Mouse (Mus musculus) forebrain, embryonic 15.5 days (tissue): ENCODE results near the gene Dmrt3. TPM values are rescaled to one million over a fixed set of nuclear protein-coding genes. Genes with fewer than 3 reads are reported as not detected.

Source experiments
- ATAC-seq: fragments of 200-750 bp; cut with Nextera tagmentation; replicated peaks from 2 replicates; pipeline ENCODE4 v1.8.0; 2017; ENCODE audit warnings: mild to moderate bottlenecking, moderate TSS enrichment, moderate library complexity
- H3K27ac ChIP-seq: fragments of 300-500 bp; sonication (generic); replicated peaks from 2 replicates; pipeline ENCODE4 v1.5.1; 2015; ENCODE audit warnings: mild to moderate bottlenecking, inconsistent platforms
- H3K27me3 ChIP-seq: fragments of 300-500 bp; sonication (generic); 2 replicates; pipeline ENCODE4 v1.6.1; 2015; ENCODE audit warnings: inconsistent platforms
- H3K36me3 ChIP-seq: fragments of 300-500 bp; sonication (generic); 2 replicates; pipeline ENCODE4 v1.6.1; 2015; ENCODE audit warnings: mild to moderate bottlenecking, inconsistent platforms
- H3K4me1 ChIP-seq: fragments of 300-500 bp; sonication (generic); 2 replicates; pipeline ENCODE4 v1.6.1; 2015; ENCODE audit warnings: inconsistent platforms
- H3K4me2 ChIP-seq: fragments of 300-500 bp; sonication (generic); replicated peaks from 2 replicates; pipeline ENCODE4 v1.6.1; 2015; ENCODE audit warnings: mild to moderate bottlenecking, inconsistent platforms
- H3K4me3 ChIP-seq: fragments of 300-500 bp; sonication (generic); 2 replicates; pipeline ENCODE4 v1.5.1; 2015; ENCODE audit warnings: mild to moderate bottlenecking, inconsistent platforms
- H3K9ac ChIP-seq: fragments of 300-500 bp; sonication (generic); replicated peaks from 2 replicates; pipeline ENCODE4 v1.6.1; 2015; ENCODE audit warnings: mild to moderate bottlenecking, inconsistent platforms
- H3K9me3 ChIP-seq: fragments of 300-500 bp; sonication (generic); 2 replicates; pipeline ENCODE4 v1.6.1; 2016; ENCODE audit warnings: inconsistent platforms
- WGBS: fragments of 180-500 bp; shearing (Covaris S2); methylation state at CpG from one replicate; pipeline ENCODE4 v1.1.7; 2015; ENCODE audit warnings: mixed read lengths; 5-methylcytosine and 5-hydroxymethylcytosine counted together
- polyA plus RNA-seq: library from polyadenylated mRNA; unstranded; fragments of >200 nt; fragmentation: Nextera tagmentation; extraction: Ambion mirVana; gene quantifications from 2 replicates; pipeline ENCODE4 v1.2.1, GENCODE M21; 2015

Gene Dmrt3
- polyA plus RNA-seq, 1 experiment from 2014 or later = 3.1 TPM

DNA sequence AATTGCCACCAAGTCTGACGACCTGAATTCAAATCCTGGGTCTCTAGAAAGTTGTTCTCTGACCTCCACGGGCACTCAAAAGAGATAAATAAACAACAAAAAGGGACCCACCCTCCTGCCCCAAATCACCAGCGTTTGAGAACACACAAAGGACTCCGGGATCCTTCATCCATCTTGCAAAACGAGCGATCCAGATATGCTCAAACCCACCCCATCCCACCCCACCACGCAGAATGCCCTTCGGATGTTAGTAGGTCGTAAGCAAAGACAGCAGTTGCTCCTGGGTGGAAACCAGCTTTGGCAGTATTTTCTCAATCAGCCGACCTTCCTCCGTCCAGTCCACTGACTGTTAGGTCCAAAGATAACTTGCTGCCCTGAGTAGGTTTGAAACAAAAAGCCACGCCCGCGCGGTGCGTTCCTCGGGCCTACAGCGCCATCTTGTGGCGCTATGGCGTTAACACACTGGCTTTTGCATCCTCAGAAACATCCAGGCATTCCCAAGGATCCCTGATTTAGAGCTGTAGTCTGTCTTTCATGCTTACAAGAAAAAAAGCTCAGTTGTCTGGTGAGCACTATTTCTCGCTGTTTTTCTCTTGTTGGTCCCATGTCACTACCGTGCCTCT, 25.6 kb downstream of the Dmrt3 start:
- no peaks in the 10 kb centered on the region for H3K36me3 ChIP-seq
- H3K4me1 ChIP-seq = no peaks in the 10 kb centered on the region
- H3K27me3 ChIP-seq = no peaks in the 10 kb centered on the region
- H3K9ac ChIP-seq = peak overlapping the region; percentile 37
- H3K4me3 ChIP-seq = peak overlapping the region; percentile 43
- 7% methylated on average over 22 of the region's 22 CpGs for WGBS
- peak; percentile 80 for ATAC-seq
- H3K4me2 ChIP-seq = peak overlapping the region; percentile 46
- no peak overlapping the region for H3K27ac ChIP-seq
- H3K9me3 ChIP-seq = no peaks in the 10 kb centered on the region

DNA sequence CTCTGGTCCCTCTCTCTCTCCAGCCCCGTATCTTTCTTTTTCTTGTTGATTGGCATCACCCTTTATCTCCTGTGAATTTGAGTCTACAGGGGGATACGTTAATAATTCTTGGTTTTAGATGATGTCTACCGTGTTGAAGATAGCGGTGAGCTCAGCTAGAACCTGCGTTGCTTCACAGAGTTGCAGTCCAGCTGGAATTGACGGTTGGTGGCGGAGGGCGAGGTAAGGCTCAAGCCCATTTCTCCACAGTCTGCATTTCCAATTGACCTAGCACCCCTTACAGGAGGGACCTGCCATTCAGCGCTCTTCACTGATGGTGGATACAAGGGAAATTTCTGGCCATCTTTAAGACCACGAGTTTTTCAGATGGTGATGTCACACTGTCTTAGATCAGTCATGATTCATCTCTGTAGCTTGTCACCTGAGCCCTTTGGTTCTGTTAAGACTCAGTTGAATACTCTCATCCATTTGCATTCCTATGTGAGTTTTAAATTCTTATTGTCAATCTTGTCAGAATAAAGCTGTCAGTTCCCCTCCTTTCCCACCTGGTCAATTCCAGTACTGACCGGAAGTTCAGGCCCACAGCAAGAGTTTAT, 28.8 kb downstream of the Dmrt3 start:
- no peak overlapping the region for H3K4me3 ChIP-seq
- no peaks in the 10 kb centered on the region for H3K27me3 ChIP-seq
- ATAC-seq = no peak
- no peak overlapping the region for H3K27ac ChIP-seq
- no peak overlapping the region for H3K4me2 ChIP-seq
- H3K9ac ChIP-seq = no peak overlapping the region
- 78% methylated on average over 11 of the region's 11 CpGs for WGBS
- no peaks in the 10 kb centered on the region for H3K36me3 ChIP-seq
- no peaks in the 10 kb centered on the region for H3K4me1 ChIP-seq
- H3K9me3 ChIP-seq = no peaks in the 10 kb centered on the region

DNA sequence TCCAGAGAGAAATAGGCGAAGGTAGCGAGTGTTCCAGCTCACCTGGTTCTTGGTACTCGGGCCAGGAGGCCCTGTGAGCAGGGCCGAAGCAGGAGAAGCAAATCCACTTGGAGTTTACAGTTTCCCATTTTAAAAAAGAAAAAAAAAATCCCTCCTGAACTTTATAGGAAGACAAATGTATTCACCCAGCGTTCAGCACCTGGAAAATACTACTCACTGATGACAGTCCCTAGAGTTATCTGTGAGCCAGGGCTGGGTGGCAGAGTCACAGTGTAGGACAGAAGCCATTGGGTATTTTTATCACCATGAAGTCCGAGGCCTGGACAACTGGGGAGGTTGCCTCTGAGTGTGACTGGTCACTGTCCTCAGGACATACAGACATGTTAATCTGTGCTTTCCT, 31.7 kb downstream of the Dmrt3 start:
- ATAC-seq = no peak
- WGBS = 93% methylated on average over 6 of the region's 6 CpGs
- H3K9me3 ChIP-seq = no peaks in the 10 kb centered on the region
- no peak overlapping the region for H3K9ac ChIP-seq
- no peak overlapping the region for H3K4me2 ChIP-seq
- H3K36me3 ChIP-seq = no peaks in the 10 kb centered on the region
- H3K27ac ChIP-seq = no peak overlapping the region
- no peaks in the 10 kb centered on the region for H3K27me3 ChIP-seq
- H3K4me3 ChIP-seq = no peak overlapping the region
- no peaks in the 10 kb centered on the region for H3K4me1 ChIP-seq

DNA sequence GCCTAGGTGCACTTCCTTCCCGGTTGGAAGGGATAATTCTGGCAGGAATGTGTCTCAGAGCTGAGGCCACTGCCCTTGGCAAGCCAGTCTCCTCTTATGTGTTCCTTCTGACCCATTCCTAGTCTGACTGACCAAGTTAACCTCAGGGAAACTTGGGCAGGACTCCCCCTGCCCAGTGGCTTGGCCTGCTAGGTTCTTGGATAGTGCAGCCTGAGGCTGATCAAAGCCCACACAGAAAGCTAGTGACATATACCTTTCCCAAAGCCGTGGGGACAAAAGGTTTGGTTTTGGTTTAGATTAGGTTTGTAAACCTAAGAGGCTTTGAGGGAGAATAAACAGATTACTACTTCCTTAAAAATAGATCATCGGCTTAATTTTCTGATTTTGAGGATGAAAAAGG, 37.0 kb downstream of the Dmrt3 start:
- Histone ChIP-seq H3K27me3 (no peaks in the 10 kb centered on the region), H3K4me2 (no peak overlapping the region), H3K9ac (no peak overlapping the region), H3K4me1 (no peaks in the 10 kb centered on the region), H3K27ac (no peak overlapping the region), H3K36me3 (no peaks in the 10 kb centered on the region), H3K4me3 (no peak overlapping the region), H3K9me3 (no peaks in the 10 kb centered on the region)
- 83% methylated on average over 3 of the region's 3 CpGs for WGBS
- no peak for ATAC-seq

DNA sequence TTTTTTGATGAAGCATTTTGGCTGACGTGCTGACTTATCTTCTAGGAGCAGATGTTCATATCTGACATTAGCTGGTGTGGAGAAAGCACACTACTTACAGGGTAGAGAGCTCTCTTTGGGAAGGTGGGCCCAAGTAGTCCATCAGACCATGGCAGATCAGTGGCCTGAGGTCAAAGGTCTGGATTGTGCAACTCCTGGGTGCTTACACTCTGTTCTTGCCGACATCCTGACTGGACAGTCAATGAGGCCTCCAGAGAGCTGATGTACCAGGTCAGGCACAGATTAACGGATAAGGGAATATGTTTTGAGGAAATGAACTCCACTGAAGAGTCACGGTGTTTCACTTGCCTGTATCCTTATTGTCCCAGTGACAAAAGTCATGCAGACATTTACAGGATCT, 38.6 kb downstream of the Dmrt3 start:
- H3K27me3 ChIP-seq = no peaks in the 10 kb centered on the region
- H3K27ac ChIP-seq = no peak overlapping the region
- H3K4me1 ChIP-seq = no peaks in the 10 kb centered on the region
- 79% methylated on average over 4 of the region's 4 CpGs for WGBS
- H3K9ac ChIP-seq = no peak overlapping the region
- ATAC-seq = no peak
- no peak overlapping the region for H3K4me2 ChIP-seq
- no peaks in the 10 kb centered on the region for H3K9me3 ChIP-seq
- H3K36me3 ChIP-seq = no peaks in the 10 kb centered on the region
- H3K4me3 ChIP-seq = no peak overlapping the region

DNA sequence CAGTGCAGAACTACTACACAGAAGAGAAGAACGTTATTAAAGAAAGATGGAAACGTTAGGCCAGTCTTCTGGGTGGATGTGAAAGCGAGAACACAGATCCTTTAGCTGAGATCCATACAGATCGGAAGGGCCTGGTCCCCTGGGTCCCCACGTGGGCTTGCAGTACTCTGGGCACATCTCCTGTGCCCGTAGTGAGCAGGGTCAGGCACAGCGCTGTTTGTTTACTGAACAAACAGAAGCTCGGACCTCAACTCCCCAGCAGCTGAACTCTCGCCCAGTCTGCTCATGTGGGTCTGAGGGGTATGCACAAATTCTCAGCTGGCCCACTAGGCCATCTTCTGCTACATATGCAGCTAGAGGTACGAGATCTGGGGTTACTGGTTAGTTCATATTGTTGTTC, 40.4 kb downstream of the Dmrt3 start:
- Histone ChIP-seq H3K4me1 (no peaks in the 10 kb centered on the region), H3K27me3 (no peaks in the 10 kb centered on the region), H3K9ac (no peak overlapping the region), H3K4me2 (no peak overlapping the region), H3K27ac (no peak overlapping the region), H3K9me3 (no peaks in the 10 kb centered on the region), H3K4me3 (no peak overlapping the region), H3K36me3 (no peaks in the 10 kb centered on the region)
- no peak for ATAC-seq
- 82% methylated on average over 10 of the region's 10 CpGs for WGBS

DNA sequence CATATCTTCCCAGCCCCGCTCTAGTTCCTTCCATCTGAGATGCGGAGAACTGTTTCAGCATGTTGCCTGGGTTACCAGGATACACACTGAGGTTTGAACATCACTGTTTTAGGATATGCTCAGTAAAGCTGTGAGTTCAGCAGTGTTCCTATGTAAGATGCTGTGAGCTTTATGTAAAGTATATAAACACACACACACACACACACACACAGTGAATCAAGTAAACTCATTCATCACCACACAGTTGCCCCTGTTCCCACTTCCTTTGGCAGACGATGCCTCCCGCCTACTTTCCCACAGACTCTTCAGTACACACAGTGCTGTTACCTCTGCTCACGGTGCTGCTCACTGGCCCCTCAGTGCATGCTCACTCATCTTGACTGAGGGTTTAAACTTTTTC, 42.5 kb downstream of the Dmrt3 start:
- Histone ChIP-seq H3K27me3 (no peaks in the 10 kb centered on the region), H3K4me1 (no peaks in the 10 kb centered on the region), H3K9ac (no peak overlapping the region), H3K4me2 (no peak overlapping the region), H3K4me3 (no peak overlapping the region), H3K27ac (no peak overlapping the region), H3K36me3 (no peaks in the 10 kb centered on the region), H3K9me3 (no peaks in the 10 kb centered on the region)
- WGBS = 72% methylated on average over 5 of the region's 5 CpGs
- ATAC-seq = no peak

DNA sequence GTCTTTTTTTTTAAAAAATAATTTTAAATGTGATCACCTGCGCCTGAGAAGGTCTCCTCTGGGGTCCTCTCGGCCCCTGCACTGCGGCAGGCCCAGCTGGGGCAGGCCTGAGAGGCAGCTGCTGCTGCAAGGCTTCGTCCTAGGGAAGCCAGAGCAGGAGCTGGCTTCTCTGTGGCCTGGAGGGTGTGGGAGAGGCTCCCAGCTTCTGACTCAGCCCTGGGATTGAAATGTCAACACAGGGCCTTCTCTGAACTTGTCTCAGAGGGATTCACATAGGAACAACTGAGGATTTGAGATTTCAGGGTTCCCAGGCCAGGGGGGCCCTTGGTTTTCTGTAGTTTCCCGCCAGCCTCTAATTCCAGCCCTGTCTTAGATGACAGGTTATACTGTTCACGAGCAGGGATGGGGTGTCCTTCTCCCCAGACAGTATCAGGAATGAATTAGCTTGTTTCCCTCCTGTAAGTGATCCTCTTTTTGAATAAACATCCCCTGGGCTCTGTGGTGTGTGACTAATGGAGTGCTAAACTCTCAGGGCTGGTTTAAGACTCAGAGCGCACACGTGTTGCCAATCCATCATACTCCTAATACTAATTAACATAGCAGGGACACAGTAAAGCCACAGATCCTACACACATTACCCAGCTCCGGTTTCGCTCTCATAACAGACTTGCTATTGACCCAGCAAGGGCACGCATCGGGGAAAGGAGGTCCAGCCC, 44.1 kb downstream of the Dmrt3 start:
- no peaks in the 10 kb centered on the region for H3K4me1 ChIP-seq
- WGBS = 72% methylated on average over 12 of the region's 12 CpGs
- no peak overlapping the region for H3K9ac ChIP-seq
- H3K36me3 ChIP-seq = no peaks in the 10 kb centered on the region
- H3K4me3 ChIP-seq = no peak overlapping the region
- H3K4me2 ChIP-seq = no peak overlapping the region
- H3K9me3 ChIP-seq = no peaks in the 10 kb centered on the region
- ATAC-seq = no peak
- no peak overlapping the region for H3K27ac ChIP-seq
- H3K27me3 ChIP-seq = no peaks in the 10 kb centered on the region

DNA sequence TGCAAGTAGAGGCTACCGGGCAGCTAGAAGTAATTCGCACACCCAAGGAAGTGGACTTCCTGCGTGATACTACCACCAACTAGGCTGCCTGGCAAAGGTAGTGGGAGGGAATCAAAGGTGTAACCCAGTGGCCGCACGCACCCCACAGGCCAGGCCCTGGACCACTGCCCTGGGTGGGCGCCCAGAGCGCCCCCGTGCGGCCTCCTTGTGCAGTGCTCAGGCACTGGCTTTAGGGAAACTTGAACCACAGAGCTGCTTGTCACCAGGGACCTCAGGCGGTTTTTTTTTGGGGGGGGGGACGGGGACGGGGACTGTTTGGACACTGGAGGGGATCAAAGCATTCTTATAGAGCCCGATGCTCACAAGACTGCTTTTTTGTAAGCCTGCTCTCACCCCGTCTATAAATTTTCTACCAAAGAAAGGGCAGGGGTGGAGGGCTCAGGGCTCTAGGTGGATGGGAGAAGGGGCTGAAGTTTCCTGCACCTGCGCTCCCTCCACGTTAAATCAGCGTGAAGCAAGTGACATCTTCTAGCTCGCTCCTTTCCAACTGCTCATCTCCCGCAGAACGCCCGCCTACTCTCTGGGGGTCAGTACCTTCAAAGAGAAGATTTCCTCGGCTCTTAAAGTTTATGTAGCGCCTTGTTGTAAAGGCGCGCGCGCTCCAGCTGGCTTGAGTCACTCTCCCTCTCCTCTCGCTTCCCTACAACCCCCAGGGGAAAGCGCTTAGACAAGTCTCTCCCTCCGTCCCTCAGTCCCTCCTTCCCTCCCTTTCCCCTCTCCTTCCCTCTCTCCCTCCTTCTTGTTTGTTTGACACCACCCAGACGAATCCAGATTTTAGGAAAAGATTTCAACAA, 55.6 kb downstream of the Dmrt3 start:
- no peaks in the 10 kb centered on the region for H3K9me3 ChIP-seq
- H3K9ac ChIP-seq = no peak overlapping the region
- H3K4me1 ChIP-seq = no peaks in the 10 kb centered on the region
- WGBS = 3% methylated on average over 31 of the region's 31 CpGs
- ATAC-seq = no peak
- no peak overlapping the region for H3K27ac ChIP-seq
- H3K27me3 ChIP-seq = peaks cover 69% of the 10 kb centered on the region
- no peak overlapping the region for H3K4me3 ChIP-seq
- H3K4me2 ChIP-seq = no peak overlapping the region
- H3K36me3 ChIP-seq = no peaks in the 10 kb centered on the region

DNA sequence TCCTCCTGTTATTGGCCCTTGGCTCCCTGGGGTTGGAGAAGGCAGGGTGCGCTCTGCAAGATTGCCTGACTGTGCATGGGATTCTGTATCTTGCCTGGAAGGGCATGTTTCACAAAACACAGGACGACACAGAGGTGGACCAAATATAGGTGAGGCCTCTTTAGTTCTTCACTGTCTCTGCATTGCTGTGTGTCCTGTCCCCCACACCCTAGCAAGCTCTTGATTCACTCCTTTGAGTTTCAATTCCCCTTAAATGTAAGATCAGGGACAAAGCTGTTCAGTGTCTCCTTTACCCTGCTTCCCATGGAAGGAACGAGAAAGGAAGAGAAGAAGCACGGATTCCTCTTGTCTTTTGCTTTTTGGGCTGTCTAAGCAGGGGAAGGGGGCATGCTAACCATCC, 57.7 kb downstream of the Dmrt3 start:
- ATAC-seq = no peak
- Histone ChIP-seq H3K27me3 (peaks cover 89% of the 10 kb centered on the region), H3K4me1 (peaks cover 13% of the 10 kb centered on the region), H3K27ac (no peak overlapping the region), H3K9me3 (no peaks in the 10 kb centered on the region), H3K4me2 (no peak overlapping the region), H3K4me3 (no peak overlapping the region), H3K9ac (no peak overlapping the region), H3K36me3 (no peaks in the 10 kb centered on the region)
- WGBS = 20% methylated on average over 4 of the region's 4 CpGs

DNA sequence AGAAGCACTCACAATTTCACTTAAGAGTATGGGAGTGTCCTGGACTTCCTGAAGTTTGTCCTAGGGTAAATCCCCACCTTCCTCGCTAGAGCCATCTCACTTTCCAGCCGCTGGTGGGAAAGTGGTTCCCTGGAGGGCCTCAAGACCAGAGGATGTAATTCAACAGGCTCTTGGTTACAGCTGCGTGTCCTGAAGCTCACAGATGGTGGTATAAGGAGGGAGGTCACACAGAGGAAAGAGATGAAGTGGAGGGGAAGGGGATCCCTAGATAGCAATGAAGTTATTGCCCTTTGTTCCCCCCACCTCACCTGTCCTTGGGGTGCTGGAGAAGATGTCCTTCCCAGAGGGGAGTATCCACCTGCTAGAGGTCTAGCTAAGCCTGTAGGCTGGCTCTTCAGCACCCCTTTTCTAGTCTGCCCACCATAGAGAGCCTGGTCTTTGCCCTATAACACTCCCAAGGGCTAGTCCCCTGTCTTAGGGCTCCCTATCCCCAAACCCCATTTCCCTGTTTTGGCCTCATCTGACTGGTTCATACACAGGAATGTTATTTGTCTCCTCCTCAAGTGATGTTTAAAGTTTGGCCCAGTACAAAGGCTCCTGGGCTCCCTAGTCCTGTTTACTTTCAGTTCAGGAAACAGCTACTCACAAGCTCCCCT, 59.6 kb downstream of the Dmrt3 start:
- H3K9ac ChIP-seq = no peak overlapping the region
- no peak overlapping the region for H3K4me3 ChIP-seq
- H3K27me3 ChIP-seq = peaks cover 98% of the 10 kb centered on the region
- H3K9me3 ChIP-seq = no peaks in the 10 kb centered on the region
- no peak overlapping the region for H3K4me2 ChIP-seq
- H3K27ac ChIP-seq = no peak overlapping the region
- peaks cover 24% of the 10 kb centered on the region for H3K4me1 ChIP-seq
- no peaks in the 10 kb centered on the region for H3K36me3 ChIP-seq
- no peak for ATAC-seq
- WGBS = 4% methylated on average over 3 of the region's 3 CpGs
